Mouse (Mus musculus) brain, embryonic 14.5 days (tissue): Measurements from ENCODE around the gene Spock1.

Experiments
- CTCF ChIP-seq: fragments of 200-500 bp; IDR thresholded peaks from 2 replicates; pipeline ENCODE4 v1.5.1; 2012; ENCODE audit warnings: inconsistent platforms, mild to moderate bottlenecking, moderate library complexity, borderline replicate concordance; ENCODE audit not compliant: insufficient read depth, insufficient read length; ENCODE audit errors: extremely low read depth
- POLR2A ChIP-seq: fragments of 200-500 bp; IDR thresholded peaks from 2 replicates; pipeline ENCODE4 v1.6.1; 2012; ENCODE audit warnings: mild to moderate bottlenecking, inconsistent platforms, borderline replicate concordance; ENCODE audit not compliant: poor library complexity, insufficient read depth, insufficient read length, severe bottlenecking; ENCODE audit errors: extremely low read depth

DNA sequence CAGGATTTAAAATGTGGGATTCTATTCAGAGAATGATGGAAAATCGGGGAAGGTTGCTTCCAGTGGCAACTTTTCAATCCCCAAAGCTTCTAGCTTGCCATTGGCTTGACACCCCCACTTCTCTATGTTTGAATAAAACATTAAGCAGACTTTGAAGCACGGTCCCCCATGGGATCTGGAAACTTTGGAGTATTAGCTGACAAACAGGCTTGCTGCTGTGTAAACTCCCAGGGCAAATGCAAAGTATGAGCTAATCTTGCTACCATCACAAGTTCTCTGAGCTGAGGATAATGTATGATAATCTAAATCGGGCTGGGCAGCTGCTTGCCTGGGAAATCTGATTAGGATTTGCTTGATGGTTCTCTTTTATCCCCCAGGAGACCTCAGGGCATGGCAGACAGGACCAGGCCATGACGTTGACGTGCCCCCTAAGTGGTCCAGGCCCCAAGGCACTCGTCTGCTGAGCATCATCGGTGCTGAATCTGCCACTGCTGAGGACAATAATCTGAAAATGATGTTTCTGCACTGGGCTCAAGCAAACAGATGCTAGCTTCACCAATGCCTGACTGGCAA lies 284.1 kb downstream of the Spock1 start:
- TF ChIP-seq CTCF (no peak), POLR2A (no peak)
